Mouse (Mus musculus) CH12F3 (cell line): Measurements from ENCODE around the gene Aldh3b2.

Experiments
- in situ Hi-C: fragments of 300-500 bp; cut with MboI; formaldehyde crosslinking; loops from 2 replicates; pipeline ENCODE4 v1.14.3; 2020; ENCODE audit warnings: low sequenced_read_pairs

Gene Aldh3b2

GRCm38 (mm10) chr19:3985261-3985681 is 13.1 kb downstream of the Aldh3b2 start:
- in situ Hi-C loops: no loop called here

- in situ Hi-C loops: no loop called here
Measured at GRCm38 (mm10) chr19:3986334-3986733, 14.2 kb downstream of the Aldh3b2 start, which contains the start of gene Acy3. Acy3 (plus strand) TSS chr19:3986570.

GRCm38 (mm10) chr19:3988066-3988465 is 15.9 kb downstream of the Aldh3b2 start:
- in situ Hi-C loops: no loop called here

- in situ Hi-C loops: no loop called here
Measured at GRCm38 (mm10) chr19:3988750-3989149, 16.6 kb downstream of the Aldh3b2 start.

GRCm38 (mm10) chr19:3990804-3991203 is 18.7 kb downstream of the Aldh3b2 start:
- in situ Hi-C loops: no loop called here

GRCm38 (mm10) chr19:3991562-3991961 is 19.4 kb downstream of the Aldh3b2 start:
- in situ Hi-C loops: no loop called here

GRCm38 (mm10) chr19:3991966-3992365 is 19.8 kb downstream of the Aldh3b2 start:
- in situ Hi-C loops: no loop called here

- in situ Hi-C loops: no loop called here
Measured at GRCm38 (mm10) chr19:3992416-3992815, 20.3 kb downstream of the Aldh3b2 start, which contains the start of gene Tbx10. Tbx10 (plus strand) TSS chr19:3992752.

GRCm38 (mm10) chr19:3994932-3995331 is 22.8 kb downstream of the Aldh3b2 start:
- in situ Hi-C loops: no loop called here

- in situ Hi-C loops: no loop called here
Measured at GRCm38 (mm10) chr19:3995505-3995904, 23.4 kb downstream of the Aldh3b2 start.

GRCm38 (mm10) chr19:3996106-3996505 is 24.0 kb downstream of the Aldh3b2 start:
- in situ Hi-C loops: no loop called here

- in situ Hi-C loops: no loop called here
Measured at GRCm38 (mm10) chr19:3996747-3997146, 24.6 kb downstream of the Aldh3b2 start.

GRCm38 (mm10) chr19:3997231-3997630 is 25.1 kb downstream of the Aldh3b2 start:
- in situ Hi-C loops: no loop called here

- in situ Hi-C loops: no loop called here
Measured at GRCm38 (mm10) chr19:3998335-3998734, 26.2 kb downstream of the Aldh3b2 start.

- in situ Hi-C loops: no loop called here
Measured at GRCm38 (mm10) chr19:3999121-3999730, 27.1 kb downstream of the Aldh3b2 start.

GRCm38 (mm10) chr19:4000119-4000900 is 28.2 kb downstream of the Aldh3b2 start, which contains the start of the genes Nudt8 and Gm49405:
Nudt8 (plus strand) TSS chr19:4000580.
Gm49405 (plus strand) TSS chr19:4000626.
- in situ Hi-C loops: no loop called here

GRCm38 (mm10) chr19:4000949-4001525 is 28.9 kb downstream of the Aldh3b2 start:
- in situ Hi-C loops: no loop called here

- in situ Hi-C loops: no loop called here
Measured at GRCm38 (mm10) chr19:4001752-4002151, 29.6 kb downstream of the Aldh3b2 start.

- in situ Hi-C loops: no loop called here
Measured at GRCm38 (mm10) chr19:4003112-4003511, 31.0 kb downstream of the Aldh3b2 start, which contains the start of gene Doc2g. Doc2g (plus strand) TSS chr19:4003313.

GRCm38 (mm10) chr19:4003641-4004040 is 31.5 kb downstream of the Aldh3b2 start:
- in situ Hi-C loops: no loop called here

- in situ Hi-C loops: no loop called here
Measured at GRCm38 (mm10) chr19:4004331-4004730, 32.2 kb downstream of the Aldh3b2 start.

- in situ Hi-C loops: no loop called here
Measured at GRCm38 (mm10) chr19:4005091-4005490, 33.0 kb downstream of the Aldh3b2 start.
